Mouse (Mus musculus) activated CD4-positive, CD25-positive, alpha-beta regulatory T cell, adult 4 months (primary cell): Measurements from ENCODE around the gene Lonp1. TPM values are rescaled to one million over a fixed set of nuclear protein-coding genes. Genes with fewer than 3 reads are reported as not detected.

Experiments
- ATAC-seq: one replicate; pipeline ENCODE4 v1.8.0; 2017
- polyA plus RNA-seq, 2 experiments: library from polyadenylated mRNA; unstranded; fragments of 100-300 nt; shearing (Covaris generic); gene quantifications; one replicate each; pipeline ENCODE4 v1.2.1; 2017

Gene Lonp1
- polyA plus RNA-seq, 2 experiments from 2014 or later: 7.0 to 8.0 TPM

DNA sequence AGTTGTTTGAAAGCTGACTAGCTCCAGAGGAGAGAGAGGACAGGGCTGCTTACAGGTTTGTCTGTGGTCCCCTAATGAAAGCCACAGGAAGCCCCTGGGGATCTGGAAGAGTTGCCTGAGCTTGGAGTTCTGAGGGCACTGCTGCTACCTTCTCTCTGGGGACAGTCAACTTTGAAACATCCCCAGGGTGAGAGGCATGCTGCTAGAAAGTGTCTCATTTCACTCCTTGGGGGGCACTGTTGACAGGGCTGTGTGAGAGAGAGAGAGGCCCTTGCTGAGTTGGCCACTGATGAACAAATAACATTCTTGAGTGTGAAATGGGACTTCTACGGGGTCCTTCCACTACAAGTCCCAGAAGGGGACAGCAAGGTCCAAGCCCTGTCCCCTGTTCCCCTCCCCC is 38.9 kb downstream of the Lonp1 start:
- ATAC-seq: no peak

DNA sequence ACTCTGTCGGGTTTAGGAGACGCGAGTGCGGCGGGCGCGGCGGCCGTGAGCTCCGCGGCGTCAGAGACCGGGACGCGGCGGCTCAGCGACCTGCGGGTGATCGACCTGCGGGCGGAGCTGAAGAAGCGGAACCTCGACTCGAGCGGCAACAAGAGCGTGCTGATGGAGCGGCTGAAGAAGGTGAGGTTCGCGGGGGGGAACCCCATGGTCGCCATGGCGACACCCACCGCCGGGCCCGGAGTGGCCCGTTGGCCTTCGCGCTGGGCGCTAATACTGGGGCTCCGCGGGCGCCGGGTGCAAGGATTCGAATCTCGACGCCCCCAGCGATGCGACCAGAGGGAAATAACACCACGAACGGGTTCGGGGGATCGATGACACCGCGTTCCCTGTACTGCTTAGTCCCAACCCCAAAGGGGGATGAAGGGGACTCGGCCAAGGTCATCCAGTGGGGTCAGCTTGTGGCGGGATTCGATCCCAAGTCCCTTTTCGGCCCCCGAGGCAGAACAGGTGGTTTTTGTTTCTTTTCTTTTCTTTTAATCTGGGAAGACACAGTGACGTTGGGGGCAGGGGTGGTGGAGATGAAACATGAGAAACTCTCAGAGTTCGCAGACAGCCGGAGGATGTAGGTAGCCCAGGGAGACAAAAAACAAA is 41.4 kb downstream of the Lonp1 start:
- peak; percentile 30 for ATAC-seq

DNA sequence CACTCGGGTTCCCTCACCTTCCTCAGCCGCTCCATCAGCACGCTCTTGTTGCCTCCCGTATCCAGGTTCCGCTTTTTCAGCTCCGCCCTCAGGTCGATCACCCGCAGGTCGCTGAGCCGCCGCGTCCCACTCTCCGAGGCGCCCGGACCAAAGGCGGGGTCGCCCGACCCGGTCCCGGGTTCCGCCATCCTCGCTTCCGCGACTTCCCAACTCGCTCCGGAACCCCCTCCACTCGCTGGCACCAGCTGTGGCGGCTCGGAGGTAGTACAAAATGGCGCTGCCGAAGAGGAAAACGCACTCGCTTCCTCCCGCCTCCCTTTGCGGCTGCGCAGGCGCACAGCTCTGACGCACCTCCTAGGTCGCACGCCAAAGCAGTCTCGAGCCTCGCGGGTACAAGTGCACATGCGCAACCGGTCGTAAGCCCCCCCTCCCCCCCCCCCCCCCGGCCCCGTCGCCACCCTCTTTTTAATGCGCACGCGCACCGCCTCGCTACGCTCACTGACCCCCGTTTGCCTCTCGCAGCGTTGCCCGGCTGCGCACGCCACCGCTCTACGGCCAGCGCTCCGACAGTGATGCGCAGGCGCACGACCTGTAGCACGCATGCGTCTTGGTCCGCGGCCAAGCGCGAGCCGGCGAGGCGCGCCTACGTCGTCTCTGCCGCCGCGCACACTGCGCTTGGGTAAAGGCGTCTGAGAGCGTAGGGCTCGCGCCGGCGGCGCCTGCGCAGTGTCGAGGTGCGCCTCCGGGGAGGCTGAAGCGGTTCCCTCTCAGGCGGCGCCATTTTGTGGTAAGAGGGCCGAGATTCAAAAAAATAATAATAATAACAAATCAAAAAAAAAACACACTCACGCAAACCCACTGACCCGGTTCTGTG is 42.2 kb downstream of the Lonp1 start, which contains the start of the genes Safb2 and Safb:
Gene Safb2, minus strand, starts transcription at position 329 of the 874 bp plus-strand sequence.
Gene Safb, plus strand, starts transcription at position 569 of the 874 bp plus-strand sequence.
- peak; percentile 81 for ATAC-seq

DNA sequence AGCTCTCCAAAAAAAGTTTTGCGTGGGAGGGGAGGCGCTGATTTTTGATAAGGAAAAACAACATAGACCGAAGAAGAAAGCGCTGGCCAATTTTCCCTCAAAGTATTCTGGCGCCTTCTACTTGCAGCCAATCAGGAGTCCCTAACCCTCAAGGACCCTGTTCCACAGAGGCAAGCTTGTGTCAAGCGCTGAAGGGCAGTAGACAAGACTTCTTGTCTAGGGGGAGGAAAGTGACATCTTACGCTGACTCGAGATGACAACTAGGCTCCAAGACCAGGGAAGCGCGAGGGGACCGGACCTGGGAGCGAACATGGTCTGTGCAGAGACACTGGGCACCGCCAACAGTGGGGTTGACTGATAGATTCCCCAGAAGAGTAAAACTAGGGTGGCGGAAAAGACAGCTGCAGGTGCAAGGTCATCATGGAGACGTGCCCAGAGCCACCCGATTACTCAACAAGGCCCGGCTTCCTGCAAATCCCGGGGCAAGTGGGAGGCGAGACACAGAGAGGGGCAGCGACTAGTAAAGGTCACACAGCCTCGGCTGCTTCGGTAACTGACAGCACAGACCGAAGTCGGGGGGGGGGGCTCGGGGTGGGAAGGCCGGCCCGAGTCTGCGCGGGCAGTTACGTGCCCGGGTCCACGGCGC is 43.0 kb downstream of the Lonp1 start:
- ATAC-seq: no peak

- ATAC-seq: no peak
Observed at GRCm38 (mm10) chr17:56583071-56583470, 43.6 kb downstream of the Lonp1 start.

GRCm38 (mm10) chr17:56572939-56573338 is 53.7 kb downstream of the Lonp1 start:
- ATAC-seq: no peak

DNA sequence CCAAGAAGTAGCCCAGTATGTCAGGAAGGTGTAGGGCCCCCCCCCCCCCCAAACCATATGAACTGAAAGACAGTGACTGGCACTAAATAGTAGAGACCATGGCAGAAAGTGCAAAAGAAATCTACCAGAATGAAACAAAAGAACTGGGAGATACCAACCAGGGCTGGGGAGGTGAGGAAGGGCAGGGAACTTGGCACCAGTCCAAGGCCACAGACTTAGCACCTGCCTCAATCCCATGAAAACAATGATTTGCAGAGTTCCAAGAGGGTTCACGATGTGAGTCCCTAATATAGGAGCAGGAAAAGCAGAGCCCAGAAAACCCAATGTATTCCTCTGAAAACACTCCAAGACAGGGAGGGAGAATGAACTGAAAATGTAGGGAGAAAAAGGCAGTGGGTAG is 54.5 kb downstream of the Lonp1 start:
- ATAC-seq: no peak

DNA sequence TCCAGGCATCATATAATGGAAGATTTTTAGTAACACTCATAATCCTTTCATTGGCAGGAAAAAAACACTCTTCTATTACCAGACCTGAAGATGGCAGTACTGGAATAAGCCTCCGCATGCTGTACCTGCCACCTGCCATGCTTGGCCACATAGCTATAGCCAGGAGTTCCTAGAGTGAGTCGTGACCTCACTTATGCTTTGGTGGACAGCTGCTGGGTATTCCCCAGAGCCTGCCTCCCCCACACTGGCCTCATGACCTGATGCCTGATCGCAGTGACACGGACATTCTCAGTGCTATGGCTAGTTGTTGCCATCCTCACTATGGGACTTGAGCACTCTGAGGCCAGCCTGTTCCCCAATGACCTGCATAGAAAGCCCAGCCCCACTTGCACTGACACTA is 56.4 kb downstream of the Lonp1 start:
- no peak for ATAC-seq

DNA sequence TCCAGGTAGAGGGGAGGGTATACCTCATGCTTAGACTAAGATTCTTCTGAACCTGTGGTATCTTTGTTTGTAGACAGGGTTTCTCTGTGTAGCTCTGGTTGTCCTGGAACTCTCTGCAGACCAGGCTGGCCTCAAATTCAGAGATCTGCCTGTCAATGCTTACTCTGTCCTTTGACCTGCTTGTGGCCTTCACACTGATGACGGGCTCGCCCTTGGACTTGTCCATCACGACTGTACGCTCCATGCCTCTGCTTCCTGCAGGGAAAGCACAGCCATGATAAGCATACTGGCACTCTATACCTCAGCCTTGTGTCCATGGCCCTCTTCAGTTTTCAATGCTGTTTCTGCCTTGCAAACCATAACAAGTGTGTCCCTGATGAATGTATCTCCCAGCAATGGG is 59.3 kb downstream of the Lonp1 start:
- no peak for ATAC-seq

DNA sequence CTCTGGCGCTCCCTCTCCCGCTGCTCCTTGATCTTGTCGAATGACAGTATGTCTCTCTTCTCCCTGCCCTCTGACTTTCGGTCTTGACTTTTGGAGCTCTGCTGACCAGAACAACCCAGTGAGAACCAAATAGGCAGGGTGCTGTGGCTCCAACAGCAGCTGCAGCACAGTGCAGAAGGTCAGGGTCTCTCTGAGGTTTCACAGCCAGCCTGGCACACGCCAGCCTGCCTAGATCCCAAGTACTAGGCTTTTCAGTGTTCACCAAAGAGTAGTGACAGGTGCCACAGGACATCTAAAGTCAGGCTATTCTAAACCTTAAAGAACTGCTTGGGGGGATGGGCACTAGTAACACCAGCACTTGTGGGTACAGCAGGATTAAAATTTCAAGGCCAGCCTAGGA is 59.8 kb downstream of the Lonp1 start:
- no peak for ATAC-seq

GRCm38 (mm10) chr17:56566293-56566692 is 60.4 kb downstream of the Lonp1 start:
- no peak for ATAC-seq

Other genes starting within 250 kb of the Lonp1 start
- 1 to 10 TPM; 6.5 to 8.6 TPM for gene Ptprs, start 150.4 kb downstream of the Lonp1 start, polyA plus RNA-seq
- not detected for gene Znrf4, start 114.5 kb downstream of the Lonp1 start, polyA plus RNA-seq
- 1 to 10 TPM; 1.4 to 2.4 TPM for gene Gm20219, start 72.5 kb downstream of the Lonp1 start, polyA plus RNA-seq
- gene Safb2, start 42.3 kb downstream of the Lonp1 start, polyA plus RNA-seq: 10 to 100 TPM; 39.6 to 40.2 TPM
- 10 to 100 TPM; 34.0 to 45.4 TPM for gene Safb, start 42.1 kb downstream of the Lonp1 start, polyA plus RNA-seq
- 100 to 1,000 TPM; 272 to 317 TPM for gene 2410015M20Rik, start 17.1 kb downstream of the Lonp1 start, polyA plus RNA-seq
- 1,000 to 10,000 TPM; 4,432 to 4,869 TPM for gene Rpl36, start 13.5 kb downstream of the Lonp1 start, polyA plus RNA-seq
- gene Catsperd, start 1.3 kb upstream of the Lonp1 start, polyA plus RNA-seq: 1 to 10 TPM in 1 of 2 experiments, under 1 TPM in 1; 0.87 to 1.0 TPM
- 10 to 100 TPM; 40.5 to 56.7 TPM for gene Ranbp3, start 46.4 kb upstream of the Lonp1 start, polyA plus RNA-seq
- 100 to 1,000 TPM; 272 to 279 TPM for gene Ndufa11, start 90.9 kb upstream of the Lonp1 start, polyA plus RNA-seq
- 1 to 10 TPM; 6.0 TPM for gene Vmac, start 91.1 kb upstream of the Lonp1 start, polyA plus RNA-seq
- not detected for gene Nrtn, start 130.6 kb upstream of the Lonp1 start, polyA plus RNA-seq
- gene Dus3l, start 137.9 kb upstream of the Lonp1 start, polyA plus RNA-seq: 10 to 100 TPM; 24.3 to 32.7 TPM
- under 1 TPM; 0.33 to 0.74 TPM for gene Prr22, start 143.4 kb upstream of the Lonp1 start, polyA plus RNA-seq
- gene Rfx2, start 204.1 kb upstream of the Lonp1 start, polyA plus RNA-seq: 1 to 10 TPM; 1.4 to 1.9 TPM
- gene Acsbg2, start 247.6 kb upstream of the Lonp1 start, polyA plus RNA-seq: under 1 TPM in 1 of 2 experiments, not detected in 1; 0.21 TPM
- under 1 TPM; 0.28 to 0.37 TPM for gene 1700061G19Rik, start 248.6 kb upstream of the Lonp1 start, polyA plus RNA-seq